Mouse (Mus musculus): ENCODE data around the gene Tedc2. TPM values are rescaled to one million over a fixed set of nuclear protein-coding genes. Genes with fewer than 3 reads are reported as not detected.

Tedc2 gene
- total RNA-seq, 2 experiments from 2014 or later = 2.1 to 3.2 TPM

DNA sequence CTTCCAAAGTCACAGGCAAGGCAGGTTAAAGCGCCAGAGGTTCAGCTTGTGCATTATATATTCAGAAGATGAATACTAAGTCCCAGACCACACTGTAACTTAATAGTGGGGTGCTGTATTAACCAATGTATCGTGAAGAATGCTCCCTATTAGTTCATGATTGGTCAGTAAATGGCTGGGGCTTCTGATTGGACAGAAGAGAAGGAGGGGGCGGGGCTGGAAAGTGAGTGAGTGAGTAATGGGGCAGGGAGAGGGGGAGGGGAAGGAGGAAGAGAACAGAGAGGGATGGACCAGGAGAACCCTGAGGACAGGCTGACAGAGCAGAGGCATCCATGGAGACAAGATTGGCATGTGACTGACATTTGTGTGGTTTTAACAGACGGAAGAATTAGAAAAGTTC, 3.8 kb downstream of the Tedc2 start:
- intact Hi-C loops (cut with DNase I) = no loop called here
- DNase-seq = no peak

DNA sequence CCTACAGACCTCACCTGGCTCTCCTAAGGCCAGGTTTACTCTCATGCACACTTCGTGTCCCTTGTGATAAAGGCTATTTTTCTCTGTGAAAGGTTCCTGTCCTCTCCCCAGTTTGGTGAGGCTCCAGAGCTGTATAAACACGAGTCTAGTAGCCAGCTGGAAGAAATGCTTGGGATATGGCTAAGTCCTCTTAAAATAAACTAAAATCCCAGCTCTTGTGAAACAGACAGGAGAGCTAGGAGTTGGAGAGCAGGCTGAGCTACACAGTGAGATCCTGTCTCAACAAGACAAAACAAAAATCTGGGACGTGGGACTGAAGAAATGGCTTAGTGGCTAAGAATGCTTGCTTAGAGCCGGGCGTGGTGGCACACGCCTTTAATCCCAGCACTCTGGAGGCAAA, 7.5 kb downstream of the Tedc2 start:
- intact Hi-C loops (cut with DNase I) = no loop called here
- no peak for DNase-seq

DNA sequence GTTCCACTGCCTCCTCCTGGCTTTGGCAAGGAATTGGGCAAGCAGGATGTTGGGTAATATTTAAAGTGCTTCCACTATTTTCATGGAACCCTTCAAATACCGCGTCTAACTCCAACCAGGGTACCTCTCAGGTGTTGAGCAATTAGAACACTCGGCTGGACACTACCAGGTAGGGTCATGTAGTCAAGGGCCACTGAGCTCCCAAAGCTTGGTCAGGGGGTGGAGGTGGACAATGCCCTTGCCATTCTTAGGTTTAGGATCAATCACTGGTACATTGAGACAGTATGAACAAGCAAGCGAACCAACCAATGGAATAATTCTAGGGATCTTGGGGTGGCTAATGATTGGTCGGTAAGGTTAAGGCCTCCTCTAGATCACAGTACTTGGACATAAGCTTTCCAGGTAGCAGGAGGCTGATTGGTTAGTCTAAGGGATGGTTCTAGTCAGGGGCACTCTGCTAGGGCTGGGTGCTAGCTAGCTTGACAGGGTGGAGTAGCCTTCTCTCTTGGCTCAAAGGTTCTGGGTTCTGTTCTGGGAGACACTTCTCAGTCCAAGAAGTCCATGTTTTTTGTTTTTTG, 8.1 kb downstream of the Tedc2 start:
- no peak for DNase-seq
- intact Hi-C loops (cut with DNase I) = no loop called here

DNA sequence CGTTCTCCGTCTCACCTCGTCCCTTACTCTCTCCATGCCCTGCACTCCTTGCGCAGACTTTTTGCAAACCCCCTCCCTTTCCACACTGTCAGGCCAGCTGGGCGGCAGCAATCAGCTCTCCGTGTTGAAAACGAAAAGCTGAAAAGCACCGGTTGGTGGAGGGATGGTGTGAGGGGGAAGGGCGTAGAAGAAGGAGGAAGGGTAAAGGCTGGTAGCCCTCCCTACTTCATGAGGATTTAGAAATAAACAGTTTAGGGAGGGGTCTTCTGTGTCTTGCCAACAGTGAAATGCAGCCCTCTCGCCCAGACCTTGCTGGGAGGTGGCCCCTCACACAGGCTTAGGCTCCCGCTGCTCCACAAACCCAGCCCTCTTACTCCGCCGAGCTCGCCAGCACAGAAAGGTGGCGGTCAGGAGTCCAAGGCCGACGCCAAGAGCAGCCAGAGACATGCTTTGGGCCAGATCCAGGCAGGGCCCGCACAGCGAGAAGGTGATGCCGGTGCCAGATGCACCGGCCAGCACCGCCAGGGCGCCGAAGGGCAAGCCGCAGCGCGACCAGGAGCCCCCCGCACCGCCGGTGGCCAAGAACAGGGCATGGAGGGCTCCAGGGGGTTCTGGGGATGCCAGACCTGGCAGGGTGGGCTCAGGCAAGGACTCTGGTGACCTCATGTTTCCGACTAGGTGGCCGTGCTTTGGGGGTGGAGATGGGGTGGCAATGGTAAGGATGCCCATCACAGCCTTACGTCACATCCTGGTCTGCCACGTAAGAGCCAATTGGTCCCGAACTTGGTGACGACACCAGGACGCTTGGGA, 8.8 kb downstream of the Tedc2 start:
- peak; percentile 38 to 42 for DNase-seq
- intact Hi-C loops (cut with DNase I) = no loop called here

DNA sequence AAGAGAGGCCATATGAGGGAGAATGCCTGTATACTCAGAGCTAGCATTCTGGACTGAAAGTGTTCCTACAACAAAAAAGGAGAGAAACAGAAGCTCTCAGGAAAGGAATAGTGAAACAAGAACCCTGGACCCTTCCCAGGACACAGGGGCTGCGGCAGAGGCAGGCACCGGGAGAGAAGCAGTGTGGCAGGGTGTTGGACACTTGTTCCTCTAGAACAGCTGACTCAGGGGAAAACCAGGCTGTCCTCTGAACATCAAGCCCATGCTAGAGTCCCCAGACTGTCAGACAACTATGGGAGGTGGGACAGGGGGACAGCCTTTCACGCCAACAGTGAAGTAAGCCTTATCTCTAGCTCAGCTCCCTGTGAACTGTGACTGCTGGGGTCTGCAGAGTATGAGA, 10.1 kb downstream of the Tedc2 start:
- intact Hi-C loops (cut with DNase I) = no loop called here
- no peak for DNase-seq

DNA sequence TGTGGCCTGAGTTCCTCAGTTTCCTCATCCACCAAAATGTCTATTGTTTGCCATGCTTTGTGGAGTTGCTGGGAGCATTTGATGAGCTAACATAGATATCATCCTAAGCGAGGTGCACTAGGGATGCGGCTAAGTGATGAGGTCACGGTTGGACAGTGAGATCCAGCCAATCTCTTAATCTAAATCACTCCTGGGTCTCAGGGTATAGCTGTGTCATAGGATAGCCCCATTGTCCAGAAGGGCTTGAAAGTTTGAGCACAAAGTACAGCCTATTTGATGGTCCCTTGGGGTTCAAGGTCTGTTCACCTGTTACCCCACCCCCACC, 10.8 kb downstream of the Tedc2 start:
- intact Hi-C loops (cut with DNase I) = no loop called here
- DNase-seq = no peak

DNA sequence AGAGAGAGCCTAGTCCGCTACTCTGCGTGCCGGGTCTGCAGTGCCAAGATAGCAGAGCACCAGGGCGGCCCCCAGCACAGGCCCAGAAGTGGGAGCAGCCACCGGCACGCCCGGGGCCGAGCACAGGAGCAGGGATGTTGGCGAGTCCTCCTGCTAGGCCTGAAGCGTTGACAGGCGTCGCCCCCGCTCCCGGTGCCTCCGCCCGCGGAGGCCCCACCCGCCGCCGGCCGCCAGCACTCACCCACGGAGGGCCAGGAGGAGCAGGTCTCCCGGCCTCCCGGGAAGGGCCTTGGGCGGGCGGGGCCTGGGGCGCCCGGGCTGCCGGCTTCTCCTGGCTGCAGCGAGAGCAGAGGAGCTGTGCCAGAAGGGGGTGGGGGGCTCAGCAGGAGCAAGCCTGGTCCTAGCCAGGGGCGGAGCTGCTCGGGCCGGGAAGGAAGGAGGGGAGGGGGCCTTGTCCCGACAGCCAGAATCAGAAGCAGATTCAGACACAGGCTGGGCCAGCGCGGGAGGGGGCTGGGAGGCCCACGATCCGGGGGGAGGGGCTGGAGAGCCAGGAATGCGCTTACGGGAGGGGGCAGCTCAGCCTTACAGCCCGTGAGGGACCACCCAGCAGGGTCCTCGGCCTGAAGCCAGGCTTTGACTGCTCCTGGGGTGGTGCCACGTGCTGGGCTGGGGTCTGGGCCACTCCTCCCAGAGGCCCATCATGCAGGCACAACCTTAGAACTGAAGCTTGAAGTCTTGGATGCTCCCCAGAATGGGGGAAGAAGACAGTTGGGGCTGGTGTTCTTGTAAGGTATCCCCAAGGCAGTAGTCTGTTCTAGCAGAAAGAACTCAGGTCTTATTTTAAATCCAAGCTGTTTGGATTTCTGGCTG, 11.4 kb downstream of the Tedc2 start, which contains the start of gene Ntn3:
Gene Ntn3, minus strand, starts transcription at position 489 of the 873 bp plus-strand sequence.
- DNase-seq = peak; percentile 44 to 57
- intact Hi-C loops (cut with DNase I) = no loop called here

DNA sequence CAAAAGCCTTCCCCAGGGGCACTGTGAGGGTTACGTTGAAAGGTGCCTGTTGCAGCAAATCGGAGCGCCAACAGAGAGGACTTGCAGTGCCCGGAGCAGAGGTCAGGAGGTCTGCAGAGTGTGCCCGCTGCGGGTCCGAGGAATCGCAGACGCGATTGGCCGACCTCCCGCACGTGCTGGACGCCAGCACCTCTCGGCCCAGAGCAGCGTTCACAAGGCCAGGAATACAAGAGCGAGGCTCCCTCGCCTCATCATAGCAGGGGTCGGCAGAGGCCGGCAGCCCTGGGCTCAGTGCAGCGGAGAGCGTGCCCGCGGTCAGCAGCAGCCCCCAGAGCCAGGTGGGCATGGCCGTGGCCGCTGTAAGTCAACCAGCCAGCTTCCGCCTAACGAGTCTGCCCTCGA, 12.0 kb downstream of the Tedc2 start:
- intact Hi-C loops (cut with DNase I) = no loop called here
- DNase-seq = peak in 1 of 2 experiments; percentile 36

DNA sequence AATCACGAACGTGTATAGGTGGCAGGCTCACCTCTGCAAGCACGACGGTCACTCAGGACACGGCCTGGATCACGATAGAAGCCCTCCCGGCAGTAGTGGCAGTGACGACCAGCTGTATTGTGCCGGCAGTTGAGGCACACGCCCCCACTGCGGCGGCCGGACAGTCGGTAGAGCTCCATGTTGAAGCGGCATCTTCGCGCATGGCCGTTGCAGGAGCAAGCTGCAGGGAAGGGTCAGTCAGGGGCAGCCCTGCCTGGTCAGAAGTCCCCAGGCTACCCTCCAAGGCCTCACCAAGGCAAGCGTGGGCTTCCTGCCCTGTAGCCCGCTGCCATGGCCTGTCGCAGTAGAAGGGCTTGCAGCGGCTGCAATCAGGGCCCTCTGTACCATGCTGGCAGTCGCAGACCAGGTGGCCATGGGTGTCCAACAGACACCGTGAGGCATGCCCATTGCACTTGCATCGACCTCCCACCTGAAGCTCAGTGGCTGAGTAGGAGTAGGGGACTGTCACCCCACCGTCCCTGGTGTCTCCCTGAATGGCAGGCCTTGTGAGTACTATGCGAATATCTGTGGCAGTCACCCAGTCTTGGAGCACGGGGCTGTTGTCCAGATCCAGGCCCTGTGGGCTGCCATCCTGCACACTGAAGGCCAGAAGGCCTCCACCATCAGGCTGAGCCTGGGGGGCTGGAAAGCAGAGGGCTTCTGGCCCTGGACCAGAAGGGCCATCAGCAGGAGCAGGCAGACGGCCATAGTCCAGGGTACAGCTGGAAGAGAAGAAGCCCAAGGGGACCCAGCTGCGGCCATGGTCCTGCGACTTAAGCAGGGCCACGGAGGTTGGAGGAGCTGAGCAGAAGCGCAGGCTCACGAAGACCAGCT, 12.6 kb downstream of the Tedc2 start:
- peak in 1 of 2 experiments; percentile 16 for DNase-seq
- intact Hi-C loops (cut with DNase I) = no loop called here

DNA sequence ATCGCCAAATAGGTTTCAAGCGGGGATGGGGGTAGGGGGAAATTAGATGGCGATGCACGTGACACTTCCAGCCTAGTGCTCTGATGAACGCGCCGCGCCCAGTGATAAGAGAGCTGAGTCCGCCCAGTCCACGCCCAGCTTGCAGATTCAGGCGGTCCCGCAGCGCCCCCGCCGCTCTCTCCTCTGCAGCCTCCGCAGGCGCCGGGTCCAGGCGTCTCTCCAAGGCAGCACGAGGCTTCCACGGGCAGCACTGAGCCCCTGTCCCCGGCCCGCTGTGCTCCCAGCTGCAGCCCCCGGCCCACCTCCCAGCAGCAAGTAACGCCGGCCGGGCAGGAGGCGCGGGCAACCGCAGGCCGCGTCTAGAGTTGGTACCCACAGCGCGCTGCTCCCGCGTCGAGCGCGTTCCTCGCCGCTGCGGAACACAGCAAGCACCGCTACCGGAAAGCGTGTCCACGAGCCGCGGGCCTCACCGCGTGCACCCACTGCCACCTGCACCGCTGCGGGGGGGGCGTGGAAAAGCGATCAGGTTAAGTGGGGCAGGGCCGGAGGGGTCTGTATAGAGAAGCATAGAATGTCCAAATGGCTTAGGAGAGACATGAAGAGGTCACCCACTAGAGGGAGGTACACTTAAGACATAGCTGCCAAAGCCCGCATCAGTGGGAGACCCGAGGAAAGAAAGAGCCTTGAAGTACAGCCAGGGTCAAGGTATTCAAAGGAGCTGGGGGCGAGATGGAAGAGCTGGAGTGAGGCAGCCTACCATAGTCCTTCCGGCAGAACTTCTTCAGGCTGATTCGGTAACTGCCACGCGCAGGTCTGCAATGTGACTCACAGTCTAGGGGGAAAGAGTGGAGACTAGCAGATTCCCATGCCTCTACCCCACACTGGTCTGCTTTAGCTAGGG, 13.9 kb downstream of the Tedc2 start:
- DNase-seq = peak; percentile 40 to 51
- intact Hi-C loops (cut with DNase I) = no loop called here

DNA sequence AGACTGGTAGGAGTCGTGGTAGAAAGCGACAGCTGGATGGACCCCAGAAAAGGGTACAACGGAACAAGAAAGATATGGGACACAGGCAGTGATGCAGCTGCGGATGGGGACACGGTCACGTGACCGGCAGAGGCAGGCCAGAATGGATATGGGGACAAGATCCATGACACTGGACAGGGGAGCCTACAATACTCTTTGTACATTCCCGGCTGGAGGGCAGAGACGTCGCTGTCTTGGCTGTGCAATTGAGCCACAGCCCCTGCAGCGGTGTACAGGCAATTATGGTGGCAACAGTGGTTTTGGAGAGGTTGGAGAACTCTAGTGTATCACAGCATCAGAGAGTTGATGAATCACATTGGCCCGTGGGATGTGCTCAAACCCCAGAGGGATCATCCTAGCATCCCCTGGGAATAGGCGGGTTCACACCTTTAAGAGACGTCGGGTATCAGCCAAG, 14.7 kb downstream of the Tedc2 start:
- intact Hi-C loops (cut with DNase I) = loop anchor here (2.0 kb wide), 2 partner anchors 37 to 45 kb away; partner anchors contain the start of genes Atp6v0c and Ccnf
- DNase-seq = peak in 1 of 2 experiments; percentile 57

DNA sequence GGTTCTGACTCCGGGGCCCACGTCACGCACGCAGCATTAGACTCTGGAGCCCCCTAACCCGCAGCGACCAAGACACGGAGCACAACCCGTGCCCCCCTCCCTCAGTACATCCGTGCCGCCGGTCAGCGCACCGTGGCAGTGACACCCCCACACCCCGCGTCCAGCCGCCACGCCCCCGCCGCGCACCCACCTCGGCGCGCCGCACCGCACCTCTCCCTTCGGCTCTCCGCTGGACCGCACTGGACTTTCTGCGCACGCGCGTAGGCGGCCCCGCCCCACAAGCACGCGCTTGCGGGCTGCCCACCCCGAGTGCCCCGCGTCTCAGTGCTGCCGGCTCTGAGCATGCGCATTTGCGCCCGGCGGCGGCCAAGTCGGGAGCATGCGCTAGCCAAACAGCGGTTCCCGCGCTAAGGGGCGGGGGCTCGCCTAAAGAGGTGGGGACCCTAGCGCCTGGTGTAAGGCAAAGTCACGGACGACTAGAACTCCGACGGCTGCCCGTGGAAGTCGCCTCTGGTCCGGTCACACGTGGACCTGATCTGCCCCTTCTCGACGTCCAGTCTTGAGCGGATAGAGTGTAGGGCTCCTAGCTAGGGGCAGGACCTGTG, 15.3 kb downstream of the Tedc2 start, which contains the start of gene Tbc1d24:
Gene Tbc1d24, minus strand, starts transcription at position 279 of the 605 bp plus-strand sequence.
- intact Hi-C loops (cut with DNase I) = loop anchor here (2.0 kb wide), 2 partner anchors 37 to 45 kb away; partner anchors contain the start of genes Atp6v0c and Ccnf
- DNase-seq = peak; percentile 91 to 94

DNA sequence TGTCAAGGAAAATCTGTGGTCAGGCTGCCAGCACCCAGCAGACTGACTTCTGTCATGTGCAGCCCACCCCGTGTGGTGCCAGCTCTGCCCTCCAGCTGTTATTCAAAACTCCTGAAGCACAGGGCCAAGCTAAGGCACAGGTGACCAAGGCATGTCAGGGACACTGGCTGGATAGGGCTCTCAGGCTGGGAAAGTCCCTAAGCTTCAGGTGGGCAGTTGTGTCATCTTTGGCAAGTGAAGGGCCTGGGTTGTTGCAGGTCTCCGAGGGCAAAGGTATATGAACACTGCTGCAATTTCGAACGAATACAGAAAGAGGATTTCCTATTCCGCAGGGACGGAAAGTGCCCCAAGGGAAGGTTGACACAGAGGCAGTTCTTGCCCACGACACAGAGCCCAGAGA, 15.8 kb downstream of the Tedc2 start:
- DNase-seq = no peak
- intact Hi-C loops (cut with DNase I) = loop anchor here (2.0 kb wide), 2 partner anchors 36 to 46 kb away; partner anchors contain the start of genes Atp6v0c and Ccnf

DNA sequence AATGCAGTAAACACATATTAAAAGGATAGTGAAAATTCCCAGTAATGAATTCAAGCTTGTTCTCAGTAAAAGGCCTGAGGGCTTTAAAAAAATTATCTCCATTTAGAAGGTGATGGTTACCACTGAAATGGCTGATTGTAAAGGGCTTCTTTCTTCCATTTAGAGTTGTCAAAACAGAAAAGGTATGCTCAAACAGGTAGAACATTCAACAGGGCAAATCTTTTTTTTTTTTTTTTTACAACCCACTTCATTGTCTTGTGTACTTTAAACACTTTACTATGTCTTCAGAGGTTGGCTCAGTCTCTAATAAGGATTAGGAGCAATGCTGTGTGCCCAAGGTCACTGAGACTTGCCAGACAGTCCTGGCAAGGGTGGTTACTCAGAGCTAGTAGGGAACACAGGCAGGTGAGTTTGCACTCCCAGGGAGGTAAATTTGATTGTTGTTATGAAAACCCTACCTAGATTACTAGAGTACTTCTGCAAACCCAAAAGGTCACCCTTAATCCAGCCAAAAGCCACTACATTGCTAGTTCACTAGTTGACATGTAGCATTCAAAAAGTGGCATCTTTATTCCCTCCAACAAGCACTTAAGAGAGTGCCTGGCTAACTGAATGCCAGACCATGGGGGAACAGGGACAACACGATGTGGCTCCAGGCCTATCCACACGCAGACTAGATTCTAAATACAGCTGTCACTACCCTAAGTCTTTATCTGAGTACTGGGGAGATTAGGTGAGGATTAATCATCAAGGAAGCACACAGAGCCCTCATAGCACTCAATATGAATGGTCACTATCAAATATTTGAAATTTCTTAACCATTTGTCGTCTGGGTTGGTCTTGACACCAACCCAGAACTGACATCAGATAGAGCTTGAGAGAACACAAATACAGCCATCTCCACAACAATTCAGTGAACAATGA, 16.8 kb downstream of the Tedc2 start:
- no peak for DNase-seq

DNA sequence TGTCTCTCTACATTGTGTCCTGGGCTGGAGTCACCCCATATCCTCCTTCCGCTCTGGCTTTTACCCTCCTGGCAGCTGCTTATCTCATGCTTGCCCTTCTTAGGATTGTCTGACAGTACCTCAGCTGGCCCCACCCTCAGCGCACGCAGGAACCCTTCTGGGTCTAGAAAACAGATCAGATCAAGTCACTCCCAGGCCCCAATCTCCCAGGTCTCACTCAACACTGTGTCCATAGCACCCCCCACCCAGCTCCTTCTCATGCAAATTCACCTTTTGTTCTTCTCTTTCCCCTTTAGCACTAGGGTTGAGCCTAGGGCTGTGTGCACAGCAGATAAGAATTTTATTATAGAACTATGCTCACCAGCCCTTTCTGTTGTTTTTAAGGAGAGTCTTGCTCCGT, 17.6 kb downstream of the Tedc2 start:
- intact Hi-C loops (cut with DNase I) = no loop called here
- no peak for DNase-seq

More for the DNA sequence above, 16.8 kb downstream of the Tedc2 start:
- intact Hi-C loops (cut with DNase I) = loop anchor here (2.0 kb wide), 2 partner anchors 35 to 47 kb away; partner anchors contain the start of genes Atp6v0c and Ccnf

DNA sequence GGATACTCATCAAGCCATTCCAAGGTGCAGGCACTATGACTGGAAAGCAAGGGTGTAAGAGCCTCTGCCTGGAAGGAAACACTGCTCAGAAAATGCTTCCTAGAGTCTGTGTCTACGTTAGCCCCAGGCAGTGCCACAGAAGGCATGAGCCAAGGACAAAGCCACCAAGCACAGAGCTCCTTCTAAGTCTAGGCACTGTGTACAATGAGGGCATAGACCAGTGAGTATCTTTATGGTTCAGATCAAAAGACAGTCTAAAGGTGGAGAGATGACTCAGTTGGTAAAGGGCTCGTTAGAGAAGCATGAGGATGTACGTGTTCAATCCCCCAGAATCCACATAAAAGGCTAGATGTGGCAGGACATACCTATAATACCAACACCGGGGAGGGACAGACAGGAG, 19.6 kb downstream of the Tedc2 start:
- no peak for DNase-seq
- intact Hi-C loops (cut with DNase I) = no loop called here

DNA sequence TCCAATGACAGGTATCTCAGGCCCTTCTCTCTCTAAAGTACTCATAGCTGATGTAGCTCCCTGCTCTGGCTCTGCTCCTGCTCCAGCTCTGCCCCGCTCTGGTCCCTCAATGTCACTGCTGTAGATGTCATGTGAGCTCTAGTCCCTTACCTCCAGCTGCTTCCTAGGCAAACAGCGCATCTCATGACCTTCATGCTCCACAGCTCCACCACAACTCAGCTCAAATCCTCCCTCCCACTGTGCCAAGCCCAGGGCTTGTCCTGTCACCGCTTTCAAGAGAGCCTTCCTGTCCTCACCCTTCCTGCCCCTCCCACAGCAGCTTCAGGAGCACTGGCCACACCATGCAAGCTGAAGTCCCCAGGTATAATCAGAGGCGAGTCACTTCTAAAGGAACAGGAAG, 20.9 kb downstream of the Tedc2 start:
- intact Hi-C loops (cut with DNase I) = no loop called here

More for the DNA sequence above, 20.9 kb downstream of the Tedc2 start:
- DNase-seq = no peak
